Mouse (Mus musculus): ENCODE data around the gene Zc3h18. TPM values are rescaled to one million over a fixed set of nuclear protein-coding genes. Genes with fewer than 3 reads are reported as not detected.

The Zc3h18 gene
- polyA plus RNA-seq, 1 experiment = 66.3 TPM

- peaks cover 21% of the 10 kb centered on the region for H3K36me3 ChIP-seq (ENCODE audit: control insufficient read depth, insufficient read depth, low read length)
- no peak overlapping the region for H3K27ac ChIP-seq (ENCODE audit: control insufficient read depth, insufficient read depth, low read length)
- DNase-seq = no peak
- TF ChIP-seq POLR2A (IDR thresholded peaks at IDR 0.05; ENCODE audit: control insufficient read depth, extremely low read depth, insufficient read depth, low read length, poor library complexity) (no peak), CTCF (IDR thresholded peaks at IDR 0.05; ENCODE audit: borderline replicate concordance, control insufficient read depth, extremely low read depth, insufficient read depth, low read length, poor library complexity) (no peak)
- H3K4me1 ChIP-seq (replicated peaks; ENCODE audit: control insufficient read depth, insufficient read depth, low read length) = peaks cover 21% of the 10 kb centered on the region
- WGBS = 91% methylated on average over 9 of the region's 9 CpGs
- no peaks in the 10 kb centered on the region for H3K27me3 ChIP-seq (ENCODE audit: control insufficient read depth, insufficient read depth, low read length)
- H3K4me3 ChIP-seq (ENCODE audit: control insufficient read depth, insufficient read depth, low read length) = no peak overlapping the region
These were observed 49.7 kb downstream of the Zc3h18 start for GRCm38 (mm10) chr8:122426145-122426544.

- peaks cover 31% of the 10 kb centered on the region for H3K4me1 ChIP-seq (replicated peaks; ENCODE audit: control insufficient read depth, insufficient read depth, low read length)
- peaks cover 21% of the 10 kb centered on the region for H3K36me3 ChIP-seq (ENCODE audit: control insufficient read depth, insufficient read depth, low read length)
- WGBS = 89% methylated on average over 7 of the region's 7 CpGs
- no peak overlapping the region for H3K27ac ChIP-seq (ENCODE audit: control insufficient read depth, insufficient read depth, low read length)
- TF ChIP-seq POLR2A (IDR thresholded peaks at IDR 0.05; ENCODE audit: control insufficient read depth, extremely low read depth, insufficient read depth, low read length, poor library complexity) (no peak), CTCF (IDR thresholded peaks at IDR 0.05; ENCODE audit: borderline replicate concordance, control insufficient read depth, extremely low read depth, insufficient read depth, low read length, poor library complexity) (no peak)
- no peaks in the 10 kb centered on the region for H3K27me3 ChIP-seq (ENCODE audit: control insufficient read depth, insufficient read depth, low read length)
- no peak overlapping the region for H3K4me3 ChIP-seq (ENCODE audit: control insufficient read depth, insufficient read depth, low read length)
- DNase-seq = no peak
These were observed 51.2 kb downstream of the Zc3h18 start for GRCm38 (mm10) chr8:122427607-122428006.

- 45% methylated on average over 9 of the region's 9 CpGs for WGBS
- TF ChIP-seq POLR2A (IDR thresholded peaks at IDR 0.05; ENCODE audit: control insufficient read depth, extremely low read depth, insufficient read depth, low read length, poor library complexity) (no peak), CTCF (IDR thresholded peaks at IDR 0.05; ENCODE audit: borderline replicate concordance, control insufficient read depth, extremely low read depth, insufficient read depth, low read length, poor library complexity) (no peak)
- Histone ChIP-seq H3K4me1 (replicated peaks; ENCODE audit: control insufficient read depth, insufficient read depth, low read length) (peaks cover 35% of the 10 kb centered on the region), H3K36me3 (ENCODE audit: control insufficient read depth, insufficient read depth, low read length) (peaks cover 21% of the 10 kb centered on the region), H3K27me3 (ENCODE audit: control insufficient read depth, insufficient read depth, low read length) (no peaks in the 10 kb centered on the region), H3K4me3 (ENCODE audit: control insufficient read depth, insufficient read depth, low read length) (no peak overlapping the region), H3K27ac (ENCODE audit: control insufficient read depth, insufficient read depth, low read length) (no peak overlapping the region)
- DNase-seq = no peak
These were observed 51.8 kb downstream of the Zc3h18 start for GRCm38 (mm10) chr8:122428163-122428562.

- Histone ChIP-seq H3K27me3 (ENCODE audit: control insufficient read depth, insufficient read depth, low read length) (no peaks in the 10 kb centered on the region), H3K4me1 (replicated peaks; ENCODE audit: control insufficient read depth, insufficient read depth, low read length) (peaks cover 44% of the 10 kb centered on the region), H3K4me3 (ENCODE audit: control insufficient read depth, insufficient read depth, low read length) (no peak overlapping the region), H3K27ac (ENCODE audit: control insufficient read depth, insufficient read depth, low read length) (0 out of 2 replicates have a peak overlapping the region, but pooled peaks have one; percentile 7), H3K36me3 (ENCODE audit: control insufficient read depth, insufficient read depth, low read length) (peaks cover 17% of the 10 kb centered on the region)
- no peak for TF ChIP-seq POLR2A (IDR thresholded peaks at IDR 0.05; ENCODE audit: control insufficient read depth, extremely low read depth, insufficient read depth, low read length, poor library complexity)
- no peak for DNase-seq
- 37% methylated on average over 10 of the region's 10 CpGs for WGBS
These were observed 53.7 kb downstream of the Zc3h18 start for GRCm38 (mm10) chr8:122430058-122430636.

- H3K27ac ChIP-seq (ENCODE audit: control insufficient read depth, insufficient read depth, low read length) = no peak overlapping the region
- TF ChIP-seq POLR2A (IDR thresholded peaks at IDR 0.05; ENCODE audit: control insufficient read depth, extremely low read depth, insufficient read depth, low read length, poor library complexity) (no peak), CTCF (IDR thresholded peaks at IDR 0.05; ENCODE audit: borderline replicate concordance, control insufficient read depth, extremely low read depth, insufficient read depth, low read length, poor library complexity) (no peak)
- H3K27me3 ChIP-seq (ENCODE audit: control insufficient read depth, insufficient read depth, low read length) = no peaks in the 10 kb centered on the region
- peaks cover 44% of the 10 kb centered on the region for H3K4me1 ChIP-seq (replicated peaks; ENCODE audit: control insufficient read depth, insufficient read depth, low read length)
- peaks cover 14% of the 10 kb centered on the region for H3K36me3 ChIP-seq (ENCODE audit: control insufficient read depth, insufficient read depth, low read length)
- 66% methylated on average over 3 of the region's 3 CpGs for WGBS
- no peak for DNase-seq
- no peak overlapping the region for H3K4me3 ChIP-seq (ENCODE audit: control insufficient read depth, insufficient read depth, low read length)
These were observed 54.2 kb downstream of the Zc3h18 start for GRCm38 (mm10) chr8:122430646-122431045.

GRCm38 (mm10) chr8:122431694-122432442, 55.5 kb downstream of the Zc3h18 start:
- DNase-seq = peak; percentile 46
- H3K27me3 ChIP-seq (ENCODE audit: control insufficient read depth, insufficient read depth, low read length) = no peaks in the 10 kb centered on the region
- no peak for TF ChIP-seq CTCF (IDR thresholded peaks at IDR 0.05; ENCODE audit: borderline replicate concordance, control insufficient read depth, extremely low read depth, insufficient read depth, low read length, poor library complexity)
- no peak for TF ChIP-seq POLR2A (IDR thresholded peaks at IDR 0.05; ENCODE audit: control insufficient read depth, extremely low read depth, insufficient read depth, low read length, poor library complexity)
- peaks cover 53% of the 10 kb centered on the region for H3K4me1 ChIP-seq (replicated peaks; ENCODE audit: control insufficient read depth, insufficient read depth, low read length)
- WGBS = 11% methylated on average over 18 of the region's 18 CpGs
- H3K27ac ChIP-seq (ENCODE audit: control insufficient read depth, insufficient read depth, low read length) = peak overlapping the region; percentile 82
- 0 out of 2 replicates have a peak, but pooled peaks cover 3% of the 10 kb centered on the region for H3K36me3 ChIP-seq (ENCODE audit: control insufficient read depth, insufficient read depth, low read length)
- peak overlapping the region; percentile 98 for H3K4me3 ChIP-seq (ENCODE audit: control insufficient read depth, insufficient read depth, low read length)

Data from thymus, adult 2 months (tissue).